Mouse (Mus musculus) forebrain, embryonic 10.5 days (tissue): ENCODE measurements around the gene Slc35c1. TPM values are rescaled to one million over a fixed set of nuclear protein-coding genes. Genes with fewer than 3 reads are reported as not detected.

Source experiments
- DNase-seq: peaks from one replicate; pipeline ENCODE4 v3.0.0-alpha.2; 2017; ENCODE audit warnings: low spot score; ENCODE audit errors: extremely low spot score
- H3K27ac ChIP-seq: fragments of 300-500 bp; sonication (generic); 2 replicates; pipeline ENCODE4 v1.5.1; 2016; ENCODE audit warnings: mild to moderate bottlenecking
- H3K27me3 ChIP-seq: fragments of 300-500 bp; sonication (generic); 2 replicates; pipeline ENCODE4 v1.6.1; 2016; ENCODE audit warnings: mild to moderate bottlenecking; ENCODE audit not compliant: poor library complexity, severe bottlenecking
- H3K36me3 ChIP-seq: fragments of 300-500 bp; sonication (generic); replicated peaks from 2 replicates; pipeline ENCODE4 v1.6.1; 2016; ENCODE audit warnings: mild to moderate bottlenecking, moderate library complexity
- H3K4me1 ChIP-seq: fragments of 300-500 bp; sonication (generic); 2 replicates; pipeline ENCODE4 v1.6.1; 2016
- H3K4me3 ChIP-seq: fragments of 300-500 bp; sonication (generic); 2 replicates; pipeline ENCODE4 v1.5.1; 2016; ENCODE audit warnings: mild to moderate bottlenecking, moderate library complexity
- H3K9me3 ChIP-seq: fragments of 300-500 bp; sonication (generic); 2 replicates; pipeline ENCODE4 v1.6.1; 2016; ENCODE audit warnings: mild to moderate bottlenecking, moderate library complexity
- WGBS: fragments of 180-500 bp; shearing (Covaris S2); methylation state at CpG from one replicate; pipeline ENCODE4 v1.1.7; 2016; 5-methylcytosine and 5-hydroxymethylcytosine counted together
- polyA plus RNA-seq: library from polyadenylated mRNA; unstranded; fragments of >200 nt; fragmentation: Nextera tagmentation; extraction: Ambion mirVana; gene quantifications from 2 replicates; pipeline ENCODE4 v1.2.1, GENCODE M21; 2016

Gene Slc35c1
- polyA plus RNA-seq, 1 experiment from 2014 or later, result 14.2 TPM

- H3K36me3 ChIP-seq, result no peaks in the 10 kb centered on the region
- H3K9me3 ChIP-seq, result no peaks in the 10 kb centered on the region
- no peak overlapping the region for H3K4me3 ChIP-seq
- no peak overlapping the region for H3K27ac ChIP-seq
- DNase-seq, result no peak
- H3K4me1 ChIP-seq, result peaks cover 11% of the 10 kb centered on the region
- WGBS, result 80% methylated on average over 3 of the region's 3 CpGs
- H3K27me3 ChIP-seq, result peaks cover 32% of the 10 kb centered on the region
Observed at GRCm38 (mm10) chr2:92464690-92465089, 4.4 kb upstream of the Slc35c1 start.

DNA sequence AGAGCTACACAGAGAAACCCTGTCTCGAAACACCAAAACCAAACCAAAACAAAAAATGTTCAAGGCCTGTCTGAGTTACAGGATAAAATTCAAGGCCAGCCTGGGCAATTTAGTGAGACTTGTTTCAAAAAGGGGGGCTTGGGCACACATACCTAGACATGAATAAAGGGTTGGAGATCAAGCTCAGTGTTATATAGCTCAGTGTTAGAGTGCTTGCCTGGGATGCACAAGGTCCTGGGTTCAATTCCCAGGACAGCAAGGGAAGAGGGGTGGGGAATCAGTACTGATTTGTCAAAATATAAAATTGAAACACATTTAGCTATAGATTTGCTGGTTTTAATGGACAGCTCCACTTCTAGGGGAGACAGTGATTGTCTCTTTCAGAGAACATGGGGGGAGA, 877 bp upstream of the Slc35c1 start:
- no peaks in the 10 kb centered on the region for H3K36me3 ChIP-seq
- peaks cover 37% of the 10 kb centered on the region for H3K27me3 ChIP-seq
- no peak for DNase-seq
- no peak overlapping the region for H3K27ac ChIP-seq
- no peaks in the 10 kb centered on the region for H3K9me3 ChIP-seq
- no peak overlapping the region for H3K4me3 ChIP-seq
- peaks cover 44% of the 10 kb centered on the region for H3K4me1 ChIP-seq
- 79% methylated on average over 1 of the region's 1 CpGs for WGBS

GRCm38 (mm10) chr2:92459141-92459920, 1.0 kb downstream of the Slc35c1 start:
- Histone ChIP-seq H3K36me3 (peaks cover 5% of the 10 kb centered on the region), H3K27ac (peak overlapping the region; percentile 86), H3K9me3 (no peaks in the 10 kb centered on the region), H3K27me3 (peaks cover 37% of the 10 kb centered on the region), H3K4me3 (peak overlapping the region; percentile 87), H3K4me1 (peaks cover 47% of the 10 kb centered on the region)
- peak; percentile 77 for DNase-seq
- 1% methylated on average over 55 of the region's 55 CpGs for whole genome bisulfite sequencing

DNA sequence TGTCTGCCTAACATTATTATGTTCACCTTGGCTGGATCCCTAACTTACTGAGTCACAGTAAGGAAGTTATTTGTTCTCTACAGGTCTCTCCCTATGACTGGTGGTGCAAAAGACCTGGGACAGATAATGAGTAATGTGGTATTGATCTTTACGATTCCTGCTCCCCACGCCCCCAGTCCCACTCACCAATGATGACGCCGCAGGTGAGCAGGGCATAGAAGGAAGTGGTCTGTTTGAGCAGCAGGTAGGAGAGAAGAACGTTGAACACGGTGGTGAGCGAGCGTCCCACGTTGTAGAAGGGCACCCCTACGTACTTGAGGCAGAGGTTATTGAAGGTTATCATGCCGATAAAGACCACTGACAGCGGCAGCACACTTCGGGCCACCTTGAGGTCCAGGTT, 1.9 kb downstream of the Slc35c1 start:
- H3K9me3 ChIP-seq, result no peaks in the 10 kb centered on the region
- peaks cover 13% of the 10 kb centered on the region for H3K36me3 ChIP-seq
- H3K4me3 ChIP-seq, result peak overlapping the region; percentile 87
- H3K27me3 ChIP-seq, result peaks cover 37% of the 10 kb centered on the region
- WGBS, result 66% methylated on average over 13 of the region's 13 CpGs
- H3K4me1 ChIP-seq, result peaks cover 47% of the 10 kb centered on the region
- no peak for DNase-seq
- H3K27ac ChIP-seq, result no peak overlapping the region; the same call in 1 of the 2 replicates

DNA sequence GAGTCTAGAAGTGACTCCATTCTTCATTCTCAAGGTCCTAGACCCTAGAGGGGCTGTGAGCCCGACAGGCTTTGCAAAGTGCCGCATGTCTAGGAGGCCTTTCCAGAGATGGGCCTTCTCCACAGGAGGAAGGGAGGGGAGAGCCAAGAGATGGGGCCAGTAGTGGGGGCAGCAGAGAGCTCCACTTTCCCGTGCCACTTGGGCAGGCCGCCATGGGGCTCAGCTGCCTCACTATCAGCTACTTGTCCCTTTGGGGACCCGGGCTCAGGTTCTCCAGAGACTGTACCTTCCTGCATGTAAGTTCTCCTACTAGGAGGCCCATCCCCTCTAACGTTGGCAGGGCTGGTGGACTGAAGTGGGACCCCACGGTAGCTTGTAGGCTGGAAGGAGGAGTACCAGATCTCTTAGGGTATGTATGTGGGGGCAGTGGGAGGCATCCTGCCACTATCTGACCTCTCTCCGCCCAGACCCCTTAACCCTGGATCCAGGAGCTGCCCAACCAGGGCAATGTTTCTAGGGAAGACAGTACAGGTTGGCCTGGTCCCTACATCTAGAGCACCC, 3.3 kb downstream of the Slc35c1 start:
- no peaks in the 10 kb centered on the region for H3K9me3 ChIP-seq
- H3K36me3 ChIP-seq, result peaks cover 28% of the 10 kb centered on the region
- WGBS, result 81% methylated on average over 8 of the region's 8 CpGs
- DNase-seq, result no peak
- peaks cover 47% of the 10 kb centered on the region for H3K4me1 ChIP-seq
- H3K27me3 ChIP-seq, result peaks cover 29% of the 10 kb centered on the region
- H3K4me3 ChIP-seq, result 0 out of 2 replicates have a peak overlapping the region, but pooled peaks have one; percentile 6
- H3K27ac ChIP-seq, result no peak overlapping the region

DNA sequence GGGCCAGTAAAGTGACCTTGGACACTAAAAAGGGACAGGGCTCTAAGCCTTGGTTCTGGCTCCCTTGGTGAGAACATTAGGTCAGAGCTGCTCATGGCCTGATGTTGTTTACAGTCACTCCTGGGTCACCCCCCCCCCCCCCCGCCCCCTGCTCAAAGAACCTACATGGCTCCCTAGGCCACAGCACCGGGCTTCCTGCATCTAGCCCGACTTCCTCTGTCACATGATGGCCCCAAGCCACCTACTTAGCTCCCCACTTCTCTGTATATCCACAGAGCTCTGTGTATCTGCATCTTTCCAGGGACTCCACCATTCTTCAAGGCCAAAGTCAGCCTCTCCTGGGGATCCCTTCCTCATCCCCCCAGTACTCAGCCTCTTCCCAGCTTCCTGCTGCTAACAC, 4.6 kb downstream of the Slc35c1 start:
- DNase-seq, result no peak
- Histone ChIP-seq H3K27ac (no peak overlapping the region), H3K4me1 (peaks cover 46% of the 10 kb centered on the region), H3K9me3 (no peaks in the 10 kb centered on the region), H3K27me3 (peaks cover 15% of the 10 kb centered on the region), H3K36me3 (peaks cover 29% of the 10 kb centered on the region), H3K4me3 (no peak overlapping the region)
- 66% methylated on average over 3 of the region's 3 CpGs for WGBS

GRCm38 (mm10) chr2:92454166-92454565, 6.2 kb downstream of the Slc35c1 start:
- peaks cover 31% of the 10 kb centered on the region for H3K4me1 ChIP-seq
- H3K27ac ChIP-seq, result no peak overlapping the region
- 0 out of 2 replicates have a peak, but pooled peaks cover 5% of the 10 kb centered on the region for H3K27me3 ChIP-seq
- no peaks in the 10 kb centered on the region for H3K9me3 ChIP-seq
- DNase-seq, result no peak
- H3K4me3 ChIP-seq, result no peak overlapping the region
- peaks cover 29% of the 10 kb centered on the region for H3K36me3 ChIP-seq
- WGBS, result 95% methylated on average over 11 of the region's 11 CpGs

DNA sequence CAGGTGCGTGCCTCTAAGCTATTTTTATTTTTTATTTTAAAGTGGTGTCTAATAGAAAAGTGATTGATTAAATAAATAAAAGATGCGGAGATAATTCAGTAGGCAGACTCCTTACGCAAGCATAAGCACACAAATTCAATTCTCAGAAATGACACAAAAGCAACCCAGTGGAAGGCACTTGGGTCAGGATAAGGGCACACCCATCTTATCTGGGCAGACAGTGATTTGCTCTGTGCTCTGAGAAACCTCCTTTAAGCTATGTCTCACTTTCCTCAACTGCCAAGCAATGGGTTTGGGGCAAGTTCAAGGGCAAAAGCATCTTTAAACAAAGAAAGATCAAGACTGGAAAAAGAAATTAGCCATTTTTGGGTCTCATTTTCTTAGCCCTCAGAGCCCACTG, 9.2 kb downstream of the Slc35c1 start:
- H3K27me3 ChIP-seq, result no peaks in the 10 kb centered on the region
- no peaks in the 10 kb centered on the region for H3K9me3 ChIP-seq
- no peak for DNase-seq
- H3K4me1 ChIP-seq, result peaks cover 10% of the 10 kb centered on the region
- H3K36me3 ChIP-seq, result peaks cover 29% of the 10 kb centered on the region
- no peak overlapping the region for H3K27ac ChIP-seq
- 88% methylated on average over 3 of the region's 3 CpGs for WGBS
- H3K4me3 ChIP-seq, result no peak overlapping the region

- no peak for DNase-seq
- Histone ChIP-seq H3K27ac (no peak overlapping the region), H3K27me3 (no peaks in the 10 kb centered on the region), H3K36me3 (peaks cover 3% of the 10 kb centered on the region; the same call in 1 of the 2 replicates), H3K9me3 (no peaks in the 10 kb centered on the region), H3K4me1 (peaks cover 22% of the 10 kb centered on the region), H3K4me3 (no peak overlapping the region)
- WGBS, result 70% methylated on average over 7 of the region's 7 CpGs
Observed at GRCm38 (mm10) chr2:92447121-92447740, 13.1 kb downstream of the Slc35c1 start.

DNA sequence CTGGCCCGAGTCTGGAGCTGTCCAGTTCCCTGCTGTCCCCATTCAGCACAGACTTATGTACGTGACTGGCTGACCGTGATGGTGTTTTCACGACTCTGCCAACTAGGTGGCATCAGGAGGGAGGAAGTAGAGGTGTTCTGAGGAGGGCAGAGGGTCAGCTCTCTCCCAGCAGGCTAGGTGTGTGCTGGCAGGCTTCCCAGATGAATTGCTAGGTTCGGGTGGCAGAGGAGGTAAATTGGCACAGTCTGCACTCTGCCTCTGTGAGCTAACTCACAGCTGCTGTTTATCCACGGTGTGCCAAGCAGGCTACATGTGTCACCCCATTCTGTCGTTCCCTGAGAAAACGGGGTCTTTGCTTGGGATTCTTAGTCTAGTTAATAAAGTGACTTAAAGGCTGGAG, 13.7 kb downstream of the Slc35c1 start:
- DNase-seq, result no peak
- Histone ChIP-seq H3K27ac (no peak overlapping the region), H3K4me3 (no peak overlapping the region), H3K4me1 (peaks cover 22% of the 10 kb centered on the region), H3K36me3 (no peaks in the 10 kb centered on the region), H3K27me3 (no peaks in the 10 kb centered on the region), H3K9me3 (no peaks in the 10 kb centered on the region)
- WGBS, result 81% methylated on average over 8 of the region's 8 CpGs

- no peaks in the 10 kb centered on the region for H3K9me3 ChIP-seq
- H3K27ac ChIP-seq, result no peak overlapping the region; the same call in 1 of the 2 replicates
- H3K27me3 ChIP-seq, result no peaks in the 10 kb centered on the region
- no peak for DNase-seq
- H3K4me3 ChIP-seq, result no peak overlapping the region
- no peaks in the 10 kb centered on the region for H3K36me3 ChIP-seq
- H3K4me1 ChIP-seq, result peaks cover 22% of the 10 kb centered on the region
- 55% methylated on average over 9 of the region's 9 CpGs for WGBS
Observed at GRCm38 (mm10) chr2:92445890-92446289, 14.4 kb downstream of the Slc35c1 start.

GRCm38 (mm10) chr2:92444376-92444775, 16.0 kb downstream of the Slc35c1 start:
- H3K27ac ChIP-seq, result no peak overlapping the region
- DNase-seq, result no peak
- H3K9me3 ChIP-seq, result no peaks in the 10 kb centered on the region
- H3K4me1 ChIP-seq, result peaks cover 22% of the 10 kb centered on the region
- H3K27me3 ChIP-seq, result peaks cover 6% of the 10 kb centered on the region; the same call in 1 of the 2 replicates
- no peak overlapping the region for H3K4me3 ChIP-seq
- WGBS, result 63% methylated on average over 4 of the region's 4 CpGs
- H3K36me3 ChIP-seq, result no peaks in the 10 kb centered on the region

DNA sequence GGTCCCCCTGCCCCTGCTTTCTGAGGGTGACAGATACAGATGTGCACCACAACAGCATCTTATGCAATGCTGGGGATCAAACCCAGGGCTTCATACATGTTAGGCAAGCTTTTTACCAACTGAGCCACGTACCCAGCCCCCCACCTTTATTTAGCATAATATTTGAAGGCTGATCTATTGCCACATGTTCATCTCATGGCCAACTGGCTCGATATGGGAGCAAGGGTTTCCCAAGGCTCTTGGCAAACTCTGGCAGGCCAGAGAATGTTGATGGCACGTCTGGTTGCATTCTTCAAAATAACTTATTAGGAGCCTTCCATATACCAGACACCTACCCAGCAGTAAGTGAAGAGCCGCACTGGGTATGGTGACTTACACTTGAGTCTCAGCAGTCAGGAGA, 17.0 kb downstream of the Slc35c1 start:
- DNase-seq, result no peak
- H3K27me3 ChIP-seq, result peaks cover 6% of the 10 kb centered on the region; the same call in 1 of the 2 replicates
- no peak overlapping the region for H3K4me3 ChIP-seq
- H3K27ac ChIP-seq, result no peak overlapping the region
- 85% methylated on average over 4 of the region's 4 CpGs for WGBS
- no peaks in the 10 kb centered on the region for H3K9me3 ChIP-seq
- no peaks in the 10 kb centered on the region for H3K36me3 ChIP-seq
- H3K4me1 ChIP-seq, result peaks cover 22% of the 10 kb centered on the region
